Mouse (Mus musculus): Measurements from ENCODE around the gene Chadl. TPM values are rescaled to one million over a fixed set of nuclear protein-coding genes. Genes with fewer than 3 reads are reported as not detected.
"Not testable (repeated sequence)": the region's sequence is repeated elsewhere in the genome, so short reads cannot be mapped to it uniquely, and the experiment has no call there.

The Chadl gene
- total RNA-seq, 2 experiments from 2014 or later = 0.67 to 1.4 TPM

- no peak for DNase-seq
- intact Hi-C loops (cut with DNase I) = no loop called here
Observed at GRCm38 (mm10) chr15:81702306-81703093, 5.4 kb upstream of the Chadl start.

GRCm38 (mm10) chr15:81701350-81701749 is 4.3 kb upstream of the Chadl start:
- intact Hi-C loops (cut with DNase I); DNase-seq: not testable (repeated sequence)

GRCm38 (mm10) chr15:81700601-81701000 is 3.5 kb upstream of the Chadl start:
- no peak for DNase-seq
- intact Hi-C loops (cut with DNase I) = no loop called here

GRCm38 (mm10) chr15:81700161-81700560 is 3.1 kb upstream of the Chadl start:
- intact Hi-C loops (cut with DNase I) = no loop called here
- no peak for DNase-seq

DNA sequence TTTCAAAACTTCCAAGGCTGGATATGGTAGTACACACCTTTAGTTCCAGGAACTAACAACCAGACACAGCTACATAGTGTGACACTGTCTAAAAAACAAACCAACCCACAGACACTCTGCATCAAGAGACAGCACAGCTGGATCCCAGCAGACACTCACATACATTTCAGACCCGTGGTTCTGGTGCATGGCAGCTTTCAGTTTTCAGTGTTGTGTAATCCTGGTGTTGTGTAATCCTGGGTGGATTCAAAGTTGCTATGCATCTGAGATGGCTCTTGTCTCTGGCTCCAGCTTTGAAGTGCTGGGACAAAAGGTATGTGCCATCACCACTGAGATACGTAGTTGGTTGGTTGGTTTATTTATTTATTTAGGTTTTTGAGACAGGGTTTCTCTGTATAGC is 1.4 kb upstream of the Chadl start:
- intact Hi-C loops (cut with DNase I) = no loop called here
- DNase-seq = no peak

- no peak for DNase-seq
- intact Hi-C loops (cut with DNase I) = no loop called here
Observed at GRCm38 (mm10) chr15:81697847-81698246, 760 bp upstream of the Chadl start.

- DNase-seq = peak in 1 of 2 experiments; percentile 16
- intact Hi-C loops (cut with DNase I) = no loop called here
Observed at GRCm38 (mm10) chr15:81694891-81695290, 2.2 kb downstream of the Chadl start.

GRCm38 (mm10) chr15:81693967-81694881 is 2.9 kb downstream of the Chadl start:
- peak; percentile 78 to 79 for DNase-seq
- intact Hi-C loops (cut with DNase I) = no loop called here

- intact Hi-C loops (cut with DNase I) = no loop called here
- DNase-seq = no peak
Observed at GRCm38 (mm10) chr15:81693366-81693966, 3.6 kb downstream of the Chadl start.

DNA sequence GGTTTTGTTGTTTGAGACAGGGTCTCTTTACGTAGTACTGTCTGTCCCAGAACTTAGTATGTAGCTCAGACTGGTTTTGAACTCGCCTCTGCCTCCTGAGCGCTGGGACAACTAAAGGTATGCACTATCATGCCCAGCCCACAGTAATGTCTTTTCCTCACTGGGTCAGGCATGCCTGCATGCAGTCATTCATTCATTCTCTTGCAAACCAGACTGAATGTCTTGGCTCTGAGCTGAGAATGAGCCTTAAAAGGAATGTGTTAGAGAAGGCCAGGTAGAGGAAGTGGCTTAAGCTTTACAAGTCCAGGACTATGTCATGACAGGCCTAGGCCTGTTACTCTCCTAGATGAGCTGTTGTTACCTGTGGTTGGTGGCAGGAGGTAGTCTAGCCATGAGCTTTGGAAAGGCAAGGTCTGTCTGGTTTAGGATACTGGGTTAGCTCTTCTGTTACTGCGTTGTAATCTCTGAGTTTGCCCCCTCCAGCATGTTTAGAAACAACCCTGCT is 16.7 kb downstream of the Chadl start:
- no peak for DNase-seq
- intact Hi-C loops (cut with DNase I) = no loop called here

DNA sequence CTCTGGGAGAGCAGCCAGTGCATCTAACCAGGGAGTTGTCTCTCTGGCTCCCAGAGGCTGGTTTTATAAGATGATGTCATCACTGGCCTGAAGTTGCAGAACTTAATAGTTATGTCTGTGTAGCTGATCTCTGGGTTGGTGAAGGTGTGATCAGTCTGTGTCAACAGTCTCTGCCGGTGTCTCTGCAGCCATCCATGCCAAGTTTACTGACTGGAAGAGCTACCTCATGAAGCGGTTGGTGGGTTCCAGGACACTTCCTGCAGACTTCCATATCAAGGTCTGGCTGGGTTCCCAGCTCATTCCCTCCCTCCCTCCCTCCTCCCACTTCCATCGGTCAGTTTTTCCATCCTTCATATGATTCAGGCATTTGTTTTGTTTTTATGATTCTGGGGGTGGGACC is 20.4 kb downstream of the Chadl start:
- intact Hi-C loops (cut with DNase I) = no loop called here
- no peak for DNase-seq

DNA sequence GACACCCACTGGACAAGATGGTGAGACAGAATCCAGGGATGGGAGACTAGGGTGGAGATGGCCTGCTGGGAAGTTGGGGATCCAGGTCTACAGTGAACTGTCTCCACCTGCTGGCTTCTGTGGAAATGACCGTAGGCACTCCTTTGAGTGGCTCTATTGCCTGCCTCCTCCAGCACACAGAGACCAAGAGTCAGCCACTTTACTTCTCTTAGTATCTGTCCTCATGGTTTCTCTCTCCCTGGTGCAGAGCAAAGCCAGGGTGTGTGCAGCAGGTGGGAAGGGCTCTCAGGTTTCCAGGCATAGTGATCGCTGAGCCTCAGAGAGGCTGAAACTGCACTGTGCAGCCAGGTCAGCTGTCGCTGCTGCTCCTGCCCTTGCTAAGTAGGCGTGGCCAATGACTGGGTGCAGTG is 26.9 kb downstream of the Chadl start:
- no peak for DNase-seq
- intact Hi-C loops (cut with DNase I) = loop anchor here (5.0 kb wide), 1 partner anchor 223 kb away; no protein-coding TSS in a partner anchor

- intact Hi-C loops (cut with DNase I) = loop anchor here (5.0 kb wide), 1 partner anchor 200 kb away; the partner anchor contains the start of gene Rbx1
- DNase-seq = no peak
Observed at GRCm38 (mm10) chr15:81666957-81667356, 30.1 kb downstream of the Chadl start.

- peak; percentile 80 to 89 for DNase-seq
- intact Hi-C loops (cut with DNase I) = no loop called here
Observed at GRCm38 (mm10) chr15:81663697-81664561, 33.2 kb downstream of the Chadl start, which contains the start of gene L3mbtl2. Gene L3mbtl2, plus strand, starts transcription at chr15:81663889.

GRCm38 (mm10) chr15:81663281-81663680 is 33.8 kb downstream of the Chadl start:
- intact Hi-C loops (cut with DNase I) = no loop called here
- DNase-seq = no peak

DNA sequence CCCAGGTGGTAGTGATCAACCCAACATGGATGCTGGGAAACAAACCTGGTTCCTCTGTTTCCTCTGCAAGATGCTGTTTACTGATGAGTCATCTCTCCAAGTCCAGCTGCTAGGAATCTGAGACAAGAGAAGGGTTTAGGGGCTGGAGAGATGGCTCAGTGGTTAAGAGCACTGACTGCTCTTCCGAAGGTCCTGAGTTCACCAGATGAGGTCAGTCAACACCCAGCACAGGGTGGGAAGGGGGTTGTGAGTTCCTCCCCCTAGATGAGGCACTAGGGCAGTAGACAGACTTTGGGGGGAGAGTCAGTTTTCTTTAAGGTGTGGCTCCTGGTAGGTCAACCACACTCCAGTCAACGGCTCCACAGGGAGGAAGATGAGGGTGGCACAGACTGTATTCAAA is 35.4 kb downstream of the Chadl start:
- intact Hi-C loops (cut with DNase I) = no loop called here
- no peak for DNase-seq

GRCm38 (mm10) chr15:81650636-81651035 is 46.5 kb downstream of the Chadl start:
- no peak for DNase-seq

DNA sequence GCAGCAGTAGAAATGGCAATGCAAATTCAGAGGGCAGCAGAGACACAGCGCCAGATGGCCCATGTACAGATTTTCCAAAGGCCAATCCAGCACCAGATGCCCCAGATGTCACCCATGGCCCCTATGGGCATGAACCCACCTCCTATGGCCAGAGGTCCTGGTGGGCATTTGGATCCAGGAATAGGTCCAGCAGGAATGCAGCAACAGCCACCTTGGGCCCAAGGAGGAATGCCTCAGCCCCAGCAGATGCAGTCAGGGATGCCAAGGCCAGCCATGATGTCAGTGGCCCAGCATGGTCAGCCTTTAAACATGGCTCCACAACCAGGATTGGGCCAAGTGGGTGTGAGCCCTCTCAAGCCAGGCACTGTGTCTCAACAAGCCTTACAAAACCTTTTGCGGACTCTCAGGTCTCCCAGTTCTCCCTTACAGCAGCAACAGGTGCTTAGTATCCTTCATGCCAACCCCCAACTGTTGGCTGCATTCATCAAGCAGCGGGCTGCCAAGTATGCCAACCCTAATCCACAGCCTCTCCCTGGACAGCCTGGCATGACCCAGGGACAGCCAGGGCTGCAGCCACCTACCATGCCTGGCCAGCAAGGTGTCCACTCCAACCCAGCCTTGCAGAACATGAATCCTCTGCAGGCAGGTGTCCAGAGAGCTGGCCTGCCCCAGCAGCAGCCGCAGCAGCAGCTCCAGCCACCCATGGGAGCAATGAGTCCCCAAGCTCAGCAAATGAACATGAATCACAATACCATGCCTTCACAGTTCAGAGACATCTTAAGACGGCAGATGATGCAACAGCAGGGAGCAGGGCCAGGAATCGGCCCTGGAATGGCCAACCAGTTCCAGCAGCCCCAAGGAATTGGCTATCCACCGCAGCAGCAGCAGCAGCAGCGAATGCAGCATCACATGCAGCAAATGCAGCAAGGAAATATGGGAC is 47.3 kb downstream of the Chadl start:
- intact Hi-C loops (cut with DNase I) = loop anchor here (5.0 kb wide), 1 partner anchor 272 kb away; no protein-coding TSS in a partner anchor
- DNase-seq = peak; percentile 24 to 32

More at GRCm38 (mm10) chr15:81650636-81651035, 46.5 kb downstream of the Chadl start:
- intact Hi-C loops (cut with DNase I) = no loop called here

Measured in gastrocnemius, postnatal 36 days (tissue).